Mouse (Mus musculus): ENCODE measurements around the gene Pcnp.

DNA sequence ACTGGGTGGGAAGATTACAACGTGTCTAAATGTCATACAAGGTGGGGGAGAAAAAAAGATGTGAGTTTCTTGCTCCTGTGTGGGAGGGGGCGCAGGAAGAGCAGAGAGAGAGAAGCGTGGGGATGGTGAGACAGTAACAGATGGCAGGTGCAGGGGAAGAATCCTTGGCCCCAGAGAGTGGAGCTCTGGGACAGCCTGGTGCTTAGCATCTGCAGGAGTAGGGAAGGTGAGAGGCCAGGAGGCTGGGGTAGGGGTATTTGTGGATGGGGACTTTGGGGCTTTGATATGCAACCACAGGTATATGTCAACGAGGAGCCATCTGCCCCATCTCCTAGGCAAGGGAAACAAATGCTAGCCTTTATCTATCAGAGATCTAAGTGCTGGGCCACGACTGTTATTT is 45.0 kb upstream of the Pcnp start:
- no peak for TF ChIP-seq CTCF (conservative IDR thresholded peaks at IDR 0.05; ENCODE audit: low read length)
- no peak for TF ChIP-seq NANOG (IDR thresholded peaks at IDR 0.05; ENCODE audit: borderline replicate concordance, low read length)

All from E14TG2a.4 (cell line).